Mouse (Mus musculus) liver, embryonic 13.5 days (tissue): ENCODE results near the gene Gnat3. TPM values are rescaled to one million over a fixed set of nuclear protein-coding genes. Genes with fewer than 3 reads are reported as not detected.

Experiments
- ATAC-seq: fragments of 200-750 bp; cut with Nextera tagmentation; 2 replicates; pipeline ENCODE4 v1.8.0; 2017; ENCODE audit warnings: low read depth, mild to moderate bottlenecking, moderate number of reproducible peaks, moderate library complexity
- DNase-seq: peaks from one replicate; pipeline ENCODE4 v3.0.0; 2022
- H3K27ac ChIP-seq: fragments of 300-500 bp; sonication (generic); 2 replicates; pipeline ENCODE4 v1.5.1; 2015; ENCODE audit warnings: moderate library complexity, mild to moderate bottlenecking, inconsistent platforms
- H3K27me3 ChIP-seq: fragments of 300-500 bp; sonication (generic); 2 replicates; pipeline ENCODE4 v1.6.1; 2015; ENCODE audit warnings: mild to moderate bottlenecking, inconsistent platforms
- H3K36me3 ChIP-seq: fragments of 300-500 bp; sonication (generic); 2 replicates; pipeline ENCODE4 v1.6.1; 2015; ENCODE audit warnings: mild to moderate bottlenecking, inconsistent platforms
- H3K4me1 ChIP-seq: fragments of 300-500 bp; sonication (generic); replicated peaks from 2 replicates; pipeline ENCODE4 v1.6.1; 2015; ENCODE audit warnings: inconsistent platforms
- H3K4me2 ChIP-seq: fragments of 300-500 bp; sonication (generic); 2 replicates; pipeline ENCODE4 v1.6.1; 2015; ENCODE audit warnings: inconsistent platforms, mild to moderate bottlenecking, moderate library complexity
- H3K4me3 ChIP-seq: fragments of 300-500 bp; sonication (generic); replicated peaks from 2 replicates; pipeline ENCODE4 v1.5.1; 2015; ENCODE audit warnings: mild to moderate bottlenecking, inconsistent platforms
- H3K9ac ChIP-seq: fragments of 300-500 bp; sonication (generic); 2 replicates; pipeline ENCODE4 v1.6.1; 2015; ENCODE audit warnings: mild to moderate bottlenecking, inconsistent platforms
- H3K9me3 ChIP-seq: fragments of 300-500 bp; sonication (generic); replicated peaks from 2 replicates; pipeline ENCODE4 v1.6.1; 2016; ENCODE audit warnings: inconsistent platforms
- WGBS: fragments of 180-500 bp; shearing (Covaris S2); methylation state at CpG from one replicate; pipeline ENCODE4 v1.1.7; 2015; ENCODE audit not compliant: insufficient replicate concordance; 5-methylcytosine and 5-hydroxymethylcytosine counted together
- polyA plus RNA-seq: library from polyadenylated mRNA; unstranded; fragments of >200 nt; fragmentation: Nextera tagmentation; extraction: Ambion mirVana; gene quantifications from 2 replicates; pipeline ENCODE4 v1.2.1, GENCODE M21; 2015

The Gnat3 gene
- polyA plus RNA-seq, 1 experiment from 2014 or later: not detected

DNA sequence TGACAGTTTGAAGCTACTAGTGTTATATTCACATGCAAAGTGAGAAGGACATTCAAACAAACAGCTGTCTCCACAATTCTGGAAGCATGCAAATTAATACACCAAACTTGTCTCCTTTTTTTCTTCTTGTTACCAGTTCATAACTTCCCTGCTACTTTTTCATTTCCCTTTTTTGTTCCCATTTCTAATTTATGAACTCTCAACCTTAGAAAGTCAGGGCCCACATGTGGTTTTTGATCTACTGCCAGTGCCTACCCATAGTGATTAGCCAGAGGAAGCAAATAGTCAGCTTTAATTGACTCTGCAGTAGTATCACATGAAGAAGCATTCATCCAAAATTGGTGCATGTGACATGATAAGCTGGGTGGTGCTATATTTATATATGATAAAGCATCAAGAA, 44.7 kb downstream of the Gnat3 start:
- Histone ChIP-seq H3K36me3 (no peaks in the 10 kb centered on the region), H3K4me1 (no peaks in the 10 kb centered on the region), H3K4me2 (no peak overlapping the region), H3K27me3 (no peaks in the 10 kb centered on the region), H3K9me3 (no peaks in the 10 kb centered on the region), H3K4me3 (no peak overlapping the region), H3K27ac (no peak overlapping the region), H3K9ac (no peak overlapping the region)
- ATAC-seq (no peak), DNase-seq (no peak)

DNA sequence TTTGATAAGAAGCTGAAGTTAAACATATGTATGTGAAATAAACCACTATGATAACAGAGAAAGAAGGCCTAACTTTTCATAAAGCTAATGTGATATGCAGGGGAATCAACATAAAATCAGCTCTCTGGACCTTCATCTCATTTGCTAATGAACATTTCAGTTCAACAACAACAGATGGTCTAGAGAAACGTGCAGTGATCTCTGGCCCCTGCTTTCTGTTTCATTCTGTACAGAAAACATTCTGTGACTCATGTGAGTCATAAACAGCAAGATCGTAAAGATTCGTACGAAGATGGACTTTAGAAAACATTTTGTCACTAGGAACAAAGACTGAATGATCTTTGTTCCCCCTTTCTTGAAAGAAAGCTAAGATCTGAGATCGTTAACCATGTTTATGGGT, 48.0 kb downstream of the Gnat3 start:
- H3K27ac ChIP-seq: no peak overlapping the region
- 62% methylated on average over 5 of the region's 5 CpGs for WGBS
- no peak for ATAC-seq

DNA sequence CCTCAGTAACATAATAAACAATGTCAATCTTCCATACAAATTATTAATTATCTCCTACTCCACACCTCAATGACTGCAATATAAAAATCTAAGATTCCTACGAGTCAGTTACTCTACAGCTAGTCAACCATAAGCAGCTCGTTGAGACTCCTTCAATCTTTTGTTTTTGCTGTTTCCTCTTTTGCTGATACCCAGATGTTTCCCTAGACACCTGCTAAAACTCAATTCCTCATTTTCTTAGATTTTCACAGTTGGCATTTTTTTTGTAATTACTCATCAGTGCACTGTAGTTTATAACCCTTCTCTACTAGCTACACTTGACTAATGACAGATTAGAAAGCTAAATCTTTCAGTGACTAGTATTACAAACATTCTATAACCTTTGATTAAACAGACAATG, 50.8 kb downstream of the Gnat3 start:
- no peak overlapping the region for H3K4me2 ChIP-seq
- no peak overlapping the region for H3K9ac ChIP-seq
- no peaks in the 10 kb centered on the region for H3K4me1 ChIP-seq
- H3K4me3 ChIP-seq: no peak overlapping the region
- no peaks in the 10 kb centered on the region for H3K36me3 ChIP-seq
- ATAC-seq (no peak), DNase-seq (no peak)
- 14% methylated on average over 2 of the region's 2 CpGs for WGBS
- H3K27ac ChIP-seq: no peak overlapping the region
- H3K27me3 ChIP-seq: no peaks in the 10 kb centered on the region
- no peaks in the 10 kb centered on the region for H3K9me3 ChIP-seq

More for the DNA sequence above, 48.0 kb downstream of the Gnat3 start:
- DNase-seq: no peak
- Histone ChIP-seq H3K27me3 (no peaks in the 10 kb centered on the region), H3K4me2 (no peak overlapping the region), H3K9me3 (no peaks in the 10 kb centered on the region), H3K9ac (no peak overlapping the region), H3K36me3 (no peaks in the 10 kb centered on the region), H3K4me3 (no peak overlapping the region), H3K4me1 (no peaks in the 10 kb centered on the region)

DNA sequence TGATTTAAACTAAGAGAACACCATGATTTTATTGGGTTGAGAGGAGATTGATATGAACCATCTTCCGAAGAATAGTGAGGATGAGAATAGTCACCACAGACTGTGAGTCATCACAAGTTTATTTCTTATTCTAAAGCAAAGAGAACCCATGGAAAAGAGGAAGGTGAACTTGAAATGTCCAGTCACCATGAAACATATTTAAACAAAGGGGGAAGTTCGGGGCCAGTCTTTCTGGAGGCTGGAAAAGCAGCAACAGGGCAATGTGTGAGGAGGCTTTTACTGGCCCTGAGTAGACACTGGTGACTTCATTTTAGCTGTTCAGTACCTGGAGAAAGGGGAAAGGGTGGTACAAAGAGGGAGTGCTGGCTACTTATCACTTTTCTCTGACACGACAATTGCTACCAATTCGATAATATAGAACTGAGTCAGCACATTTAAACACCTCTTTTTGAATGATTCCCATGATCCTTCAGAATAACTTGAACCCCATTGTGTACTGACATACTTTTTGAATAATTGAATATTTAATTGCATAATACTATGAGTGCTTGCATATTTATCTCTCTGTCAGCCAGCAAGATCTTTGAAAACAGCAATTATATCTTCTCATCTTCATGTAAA, 52.0 kb downstream of the Gnat3 start:
- H3K4me1 ChIP-seq: no peaks in the 10 kb centered on the region
- ATAC-seq (no peak), DNase-seq (no peak)
- 54% methylated on average over 4 of the region's 4 CpGs for WGBS
- H3K9me3 ChIP-seq: no peaks in the 10 kb centered on the region
- no peaks in the 10 kb centered on the region for H3K27me3 ChIP-seq
- no peaks in the 10 kb centered on the region for H3K36me3 ChIP-seq
- no peak overlapping the region for H3K9ac ChIP-seq
- no peak overlapping the region for H3K4me2 ChIP-seq
- H3K27ac ChIP-seq: no peak overlapping the region
- no peak overlapping the region for H3K4me3 ChIP-seq

DNA sequence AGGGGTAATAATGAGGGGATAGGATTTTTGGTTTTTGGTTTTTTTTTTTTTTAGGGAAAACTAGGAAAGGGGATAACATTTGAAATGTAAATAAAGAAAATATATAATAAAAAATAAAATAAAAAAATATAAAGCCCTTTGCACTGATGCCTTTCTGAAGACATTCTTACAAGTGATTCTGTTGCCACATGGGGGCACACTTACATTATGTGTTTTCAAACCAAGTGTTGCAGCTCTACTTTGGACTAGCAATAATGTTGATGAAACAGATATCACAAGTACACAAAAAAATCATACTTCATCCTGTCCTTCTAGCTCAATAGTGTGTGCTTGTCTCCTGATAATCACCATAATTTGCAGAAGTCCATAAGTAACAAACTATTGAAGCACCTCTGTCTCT, 61.0 kb downstream of the Gnat3 start:
- Histone ChIP-seq H3K9me3 (no peaks in the 10 kb centered on the region), H3K27me3 (no peaks in the 10 kb centered on the region), H3K4me1 (no peaks in the 10 kb centered on the region), H3K4me3 (no peak overlapping the region), H3K27ac (no peak overlapping the region), H3K36me3 (no peaks in the 10 kb centered on the region), H3K9ac (no peak overlapping the region), H3K4me2 (no peak overlapping the region)
- ATAC-seq: no peak
- DNase-seq: no peak

DNA sequence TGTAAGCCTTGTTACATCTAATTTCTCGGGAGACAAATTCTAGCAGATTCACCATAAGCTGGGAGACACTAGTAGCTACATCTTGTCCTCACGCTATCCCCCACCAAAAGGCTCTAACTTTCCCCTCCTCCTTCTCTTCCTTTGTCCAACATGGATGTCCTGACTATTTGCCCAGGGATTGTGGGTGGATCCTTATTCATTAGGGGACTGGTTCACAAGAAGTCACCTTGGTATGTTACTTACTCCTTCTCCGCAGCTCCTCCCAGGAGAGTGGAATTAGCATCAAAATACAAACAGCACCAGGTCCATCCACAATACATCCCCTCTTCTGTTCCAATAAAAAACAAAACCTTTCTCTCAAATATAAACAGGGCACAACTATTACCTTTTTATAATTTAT, 65.2 kb downstream of the Gnat3 start:
- H3K4me3 ChIP-seq: no peak overlapping the region
- 72% methylated on average over 3 of the region's 3 CpGs for WGBS
- no peaks in the 10 kb centered on the region for H3K27me3 ChIP-seq
- H3K9me3 ChIP-seq: no peaks in the 10 kb centered on the region
- DNase-seq (no peak), ATAC-seq (no peak)
- no peaks in the 10 kb centered on the region for H3K4me1 ChIP-seq
- no peak overlapping the region for H3K4me2 ChIP-seq
- no peak overlapping the region for H3K27ac ChIP-seq
- no peaks in the 10 kb centered on the region for H3K36me3 ChIP-seq
- no peak overlapping the region for H3K9ac ChIP-seq

DNA sequence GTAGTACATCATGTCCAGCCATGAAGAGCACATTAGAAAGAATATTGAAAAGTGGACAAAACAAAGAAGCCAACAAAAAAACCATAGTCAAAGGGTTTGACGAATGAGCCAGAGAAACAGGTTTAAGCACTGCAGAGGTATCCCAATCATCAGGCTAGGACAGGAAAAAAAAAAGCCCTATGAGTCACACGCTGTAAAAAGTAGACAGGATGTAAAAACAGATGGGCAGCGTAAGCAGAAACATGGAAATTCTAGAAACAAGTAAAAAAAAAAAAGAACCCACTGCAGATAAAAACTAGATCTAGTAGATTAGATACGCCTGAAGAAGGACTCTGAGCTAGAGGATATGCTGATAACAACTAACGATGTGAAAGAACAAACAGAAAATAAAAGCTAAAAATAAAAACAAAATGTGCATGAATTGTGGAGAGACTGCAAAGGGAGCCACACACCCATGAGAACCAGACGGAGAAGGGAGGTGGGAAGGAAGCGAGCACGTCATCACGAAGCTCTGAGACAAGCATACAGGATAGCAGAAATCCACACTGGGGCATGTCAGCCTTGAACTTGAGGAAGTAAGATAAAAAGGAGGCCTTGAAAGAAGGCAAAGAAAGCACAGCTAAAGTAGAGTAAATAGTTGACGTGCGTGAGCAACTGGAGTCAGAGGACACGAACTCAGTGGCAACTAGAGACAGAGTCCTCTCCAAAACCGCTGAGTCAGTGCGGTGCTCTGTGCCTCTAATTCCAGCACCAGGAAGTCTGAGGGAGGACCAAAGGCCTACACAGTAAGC, 73.7 kb downstream of the Gnat3 start:
- WGBS: 32% methylated on average over 14 of the region's 14 CpGs
- Histone ChIP-seq H3K4me2 (no peak overlapping the region), H3K9me3 (no peaks in the 10 kb centered on the region), H3K27ac (no peak overlapping the region), H3K9ac (no peak overlapping the region), H3K36me3 (no peaks in the 10 kb centered on the region), H3K4me3 (no peak overlapping the region), H3K4me1 (no peaks in the 10 kb centered on the region), H3K27me3 (no peaks in the 10 kb centered on the region)
- ATAC-seq: peak; percentile 66
- no peak for DNase-seq

DNA sequence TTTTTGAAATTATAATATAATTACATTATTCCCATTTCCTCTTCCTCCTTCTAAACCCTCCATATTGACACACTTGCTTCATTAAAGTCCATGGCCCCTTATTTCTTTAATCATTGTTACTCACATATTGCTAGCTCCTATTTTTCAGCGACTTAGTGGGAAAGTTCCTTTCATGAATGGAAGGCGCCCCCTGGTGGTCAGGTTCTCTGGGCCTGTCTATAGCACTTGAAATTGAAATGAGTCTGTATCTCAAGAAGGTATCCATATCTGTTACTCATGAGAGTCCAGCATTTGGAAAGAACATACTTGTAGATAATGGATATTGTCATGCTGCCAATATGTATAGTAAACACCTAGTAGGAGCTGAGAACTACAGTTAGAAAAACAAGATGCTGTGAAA, 80.7 kb downstream of the Gnat3 start:
- 3% methylated on average over 2 of the region's 2 CpGs for WGBS
- no peak overlapping the region for H3K9ac ChIP-seq
- H3K27me3 ChIP-seq: no peaks in the 10 kb centered on the region
- H3K9me3 ChIP-seq: no peaks in the 10 kb centered on the region
- H3K4me1 ChIP-seq: no peaks in the 10 kb centered on the region
- H3K4me3 ChIP-seq: no peak overlapping the region
- H3K27ac ChIP-seq: no peak overlapping the region
- no peaks in the 10 kb centered on the region for H3K36me3 ChIP-seq
- DNase-seq (peak; percentile 5), ATAC-seq (no peak)
- H3K4me2 ChIP-seq: no peak overlapping the region

DNA sequence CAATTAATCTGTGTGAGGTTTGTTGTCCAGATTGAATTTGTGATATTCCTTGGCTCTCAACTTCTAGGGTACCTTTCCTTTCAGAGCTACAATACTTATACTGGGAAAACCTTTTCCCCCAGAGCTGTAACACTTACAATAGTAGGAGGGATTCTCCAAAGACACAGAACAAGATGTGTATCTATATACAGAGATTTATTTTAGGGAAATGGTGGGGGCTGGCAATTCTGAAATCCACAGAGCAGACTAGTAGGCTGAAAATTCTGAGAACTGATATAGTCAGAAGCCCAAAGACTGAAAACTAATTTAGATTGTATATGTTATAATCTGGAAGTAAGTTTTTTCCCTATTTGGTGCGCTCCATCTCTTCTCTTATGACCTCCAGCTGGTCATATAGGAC, 86.5 kb downstream of the Gnat3 start:
- H3K27ac ChIP-seq: no peak overlapping the region
- no peaks in the 10 kb centered on the region for H3K9me3 ChIP-seq
- H3K4me3 ChIP-seq: no peak overlapping the region
- 59% methylated on average over 1 of the region's 1 CpGs for WGBS
- no peak for DNase-seq
- H3K36me3 ChIP-seq: no peaks in the 10 kb centered on the region
- no peak overlapping the region for H3K9ac ChIP-seq
- ATAC-seq: no peak
- H3K4me2 ChIP-seq: no peak overlapping the region
- no peaks in the 10 kb centered on the region for H3K4me1 ChIP-seq
- no peaks in the 10 kb centered on the region for H3K27me3 ChIP-seq

DNA sequence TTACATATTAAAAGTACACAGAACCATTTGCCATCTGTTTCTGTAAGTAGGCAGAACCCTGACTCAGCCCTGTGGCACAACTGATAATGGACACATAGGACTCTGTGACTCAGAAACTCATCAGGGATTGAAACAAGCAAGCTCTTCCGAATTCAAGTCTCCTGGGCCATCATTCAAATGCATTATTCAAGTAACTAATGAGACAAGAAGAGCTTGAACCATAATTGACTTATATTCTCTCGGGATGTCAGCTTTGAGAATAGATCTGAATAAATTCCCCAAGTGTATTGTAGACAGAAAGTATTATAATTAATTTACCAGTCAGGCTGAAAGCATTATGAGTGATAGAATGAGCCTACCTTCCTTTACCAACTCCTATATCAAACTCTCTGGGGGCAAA, 93.0 kb downstream of the Gnat3 start:
- H3K27ac ChIP-seq: no peak overlapping the region
- no peak overlapping the region for H3K4me2 ChIP-seq
- H3K27me3 ChIP-seq: no peaks in the 10 kb centered on the region
- H3K9ac ChIP-seq: no peak overlapping the region
- WGBS: 34% methylated on average over 2 of the region's 2 CpGs
- H3K9me3 ChIP-seq: no peaks in the 10 kb centered on the region
- H3K4me3 ChIP-seq: no peak overlapping the region
- no peaks in the 10 kb centered on the region for H3K4me1 ChIP-seq
- DNase-seq (no peak), ATAC-seq (no peak)
- no peaks in the 10 kb centered on the region for H3K36me3 ChIP-seq
